Comparison of ENCODE assay signal across 14 mouse cellular contexts in genomic region chr12:26621135-26621932, GRCm38 (mm10).
DNase-seq lines count a peak whose midpoint lies in the region; ATAC-seq and TF ChIP-seq lines count a peak whose summit lies in the region.
"Had no signal": no experiment of that assay in that cellular context is flagged by ENCODE, and none has a peak within 500 bp of the region (broad histone marks: within the 10 kb centered on the region; RNA-seq: fewer than 3 reads in every experiment).

No protein-coding gene starts in this region.

- no peaks in the 10 kb centered on the region for H3K27me3 ChIP-seq in embryonic facial prominence, embryonic 13.5 days
- H3K27me3 ChIP-seq in hindbrain, embryonic 10.5 days (ENCODE audit: insufficient read depth, poor library complexity, severe bottlenecking) = no peaks in the 10 kb centered on the region
- H3K27me3 ChIP-seq in midbrain, embryonic 16.5 days (ENCODE audit: control insufficient read depth, insufficient read depth, low read depth, low read length) = no peaks in the 10 kb centered on the region
- no peaks in the 10 kb centered on the region for H3K27me3 ChIP-seq in liver, postnatal 0 days (ENCODE audit: insufficient read depth, low read length)
- H3K27me3 ChIP-seq: intestine, embryonic 15.5 days; liver, embryonic 13.5 days had no signal

- intact Hi-C loops in left cerebral cortex, adult 2 months (cut with DNase I) = no loop called here
- intact Hi-C loops in left cerebral cortex, postnatal 4 days (cut with DNase I) = no loop called here

- DNase-seq in left cerebral cortex, adult 2 months (ENCODE audit: extremely low spot score in 1 of 2, low spot score in 2 of 2) = peak; percentile 9 to 13
- DNase-seq in left cerebral cortex, postnatal 4 days = no peak
- no peak for DNase-seq in hindbrain, embryonic 10.5 days (ENCODE audit: low spot score)
- DNase-seq in liver, postnatal 0 days = no peak
- no peak for DNase-seq in urinary bladder, adult 2 months (ENCODE audit: low spot score)
- no peak for DNase-seq in layer of hippocampus, adult 9-10 months (ENCODE audit: low spot score)
- DNase-seq: adrenal gland, postnatal 14 days; liver, embryonic 13.5 days; spleen, adult 18-20 months; thymus, postnatal 25 days had no signal

- no peaks in the 10 kb centered on the region for H3K36me3 ChIP-seq in embryonic facial prominence, embryonic 13.5 days
- H3K36me3 ChIP-seq in hindbrain, embryonic 10.5 days = no peaks in the 10 kb centered on the region
- no peaks in the 10 kb centered on the region for H3K36me3 ChIP-seq in midbrain, embryonic 16.5 days (ENCODE audit: control insufficient read depth, insufficient read depth, low read length)
- no peaks in the 10 kb centered on the region for H3K36me3 ChIP-seq in liver, postnatal 0 days (replicated peaks; ENCODE audit: insufficient read depth, low read length)
- H3K36me3 ChIP-seq: heart, embryonic 10.5 days; intestine, embryonic 15.5 days; liver, embryonic 13.5 days had no signal

- no peaks in the 10 kb centered on the region for H3K9me3 ChIP-seq in embryonic facial prominence, embryonic 13.5 days
- H3K9me3 ChIP-seq in hindbrain, embryonic 10.5 days = no peaks in the 10 kb centered on the region
- H3K9me3 ChIP-seq in midbrain, embryonic 16.5 days (replicated peaks; ENCODE audit: control insufficient read depth, low read length, poor library complexity, severe bottlenecking) = no peaks in the 10 kb centered on the region
- H3K9me3 ChIP-seq in liver, postnatal 0 days (ENCODE audit: low read length) = no peaks in the 10 kb centered on the region
- H3K9me3 ChIP-seq: heart, embryonic 10.5 days; intestine, embryonic 15.5 days; liver, embryonic 13.5 days had no signal

- ATAC-seq in embryonic facial prominence, embryonic 13.5 days (ENCODE audit: insufficient number of reproducible peaks, insufficient read depth, low FRiP score, low TSS enrichment, low read depth) = no peak
- peak; percentile 64 for ATAC-seq in midbrain, embryonic 16.5 days
- no peak for ATAC-seq in liver, postnatal 0 days
- ATAC-seq: intestine, embryonic 15.5 days had no signal

- no peak for TF ChIP-seq CTCF in left cerebral cortex, adult 2 months (IDR thresholded peaks at IDR 0.05)
- TF ChIP-seq CTCF in liver, postnatal 0 days (IDR thresholded peaks at IDR 0.05; ENCODE audit: low read depth) = no peak

- H3K4me1 ChIP-seq in embryonic facial prominence, embryonic 13.5 days = peaks cover 43% of the 10 kb centered on the region
- peaks cover 9% of the 10 kb centered on the region; the same call in 1 of the 2 replicates for H3K4me1 ChIP-seq in hindbrain, embryonic 10.5 days (replicated peaks)
- peaks cover 14% of the 10 kb centered on the region; the same call in 1 of the 2 replicates for H3K4me1 ChIP-seq in midbrain, embryonic 16.5 days (ENCODE audit: control insufficient read depth, insufficient read depth, low read length)
- H3K4me1 ChIP-seq in liver, postnatal 0 days (ENCODE audit: insufficient read depth) = no peaks in the 10 kb centered on the region
- H3K4me1 ChIP-seq: heart, embryonic 10.5 days; intestine, embryonic 15.5 days; liver, embryonic 13.5 days had no signal

- H3K4me2 ChIP-seq in embryonic facial prominence, embryonic 13.5 days = peak overlapping the region; percentile 18
- no peak overlapping the region for H3K4me2 ChIP-seq in midbrain, embryonic 16.5 days (ENCODE audit: low read length)
- no peak overlapping the region for H3K4me2 ChIP-seq in liver, postnatal 0 days (ENCODE audit: low read depth, low read length)
- H3K4me2 ChIP-seq: intestine, embryonic 15.5 days; liver, embryonic 13.5 days had no signal

- peak overlapping the region; percentile 32 for H3K9ac ChIP-seq in embryonic facial prominence, embryonic 13.5 days
- H3K9ac ChIP-seq in midbrain, embryonic 16.5 days (ENCODE audit: low read depth, low read length) = no peak overlapping the region
- no peak overlapping the region for H3K9ac ChIP-seq in liver, postnatal 0 days (replicated peaks)
- H3K9ac ChIP-seq: intestine, embryonic 15.5 days; liver, embryonic 13.5 days had no signal

- H3K4me3 ChIP-seq in left cerebral cortex, adult 2 months = no peak overlapping the region
- no peak overlapping the region for H3K4me3 ChIP-seq in embryonic facial prominence, embryonic 13.5 days
- H3K4me3 ChIP-seq in hindbrain, embryonic 10.5 days = no peak overlapping the region
- H3K4me3 ChIP-seq in midbrain, embryonic 16.5 days (ENCODE audit: low read depth, low read length) = no peak overlapping the region
- H3K4me3 ChIP-seq in liver, postnatal 0 days (ENCODE audit: low read depth, low read length) = no peak overlapping the region
- H3K4me3 ChIP-seq: heart, embryonic 10.5 days; intestine, embryonic 15.5 days; liver, embryonic 13.5 days had no signal

- 50% methylated on average over 12 of the region's 12 CpGs for WGBS in embryonic facial prominence, embryonic 13.5 days
- 78% methylated on average over 12 of the region's 12 CpGs for WGBS in hindbrain, embryonic 10.5 days
- 63% methylated on average over 12 of the region's 12 CpGs for WGBS in midbrain, embryonic 16.5 days
- WGBS in liver, postnatal 0 days (ENCODE audit: insufficient replicate concordance) = 77% methylated on average over 12 of the region's 12 CpGs

- peak overlapping the region; percentile 45; the same call in 1 of the 2 replicates for H3K27ac ChIP-seq in left cerebral cortex, adult 2 months
- H3K27ac ChIP-seq in embryonic facial prominence, embryonic 13.5 days = peak overlapping the region; percentile 74
- H3K27ac ChIP-seq in hindbrain, embryonic 10.5 days = peak overlapping the region; percentile 76
- H3K27ac ChIP-seq in midbrain, embryonic 16.5 days (ENCODE audit: low read length) = peak overlapping the region; percentile 62
- no peak overlapping the region for H3K27ac ChIP-seq in liver, postnatal 0 days (ENCODE audit: low read depth)
- H3K27ac ChIP-seq: heart, embryonic 10.5 days; intestine, embryonic 15.5 days; liver, embryonic 13.5 days had no signal

- TF ChIP-seq EP300 in liver, postnatal 0 days (IDR thresholded peaks at IDR 0.05; ENCODE audit: low read depth) = no peak

Comparison
In these comparisons a context has a peak if more than half of its experiments do, and no peak if none do; other contexts are left out.
1. DNase-seq: peak in left cerebral cortex, adult 2 months (2 of 2); none in left cerebral cortex, postnatal 4 days (single experiment), hindbrain, embryonic 10.5 days (single experiment), liver, postnatal 0 days (single experiment), urinary bladder, adult 2 months (single experiment) and layer of hippocampus, adult 9-10 months (single experiment).